Mouse (Mus musculus) E14TG2a.4 (cell line): ENCODE results near the gene Odr4.

Experiments used
- CTCF ChIP-seq: conservative IDR thresholded peaks from 2 replicates; pipeline ENCODE4 v1.5.1; 2014; ENCODE audit warnings: low read length
- POU5F1 ChIP-seq: IDR thresholded peaks from 2 replicates; pipeline ENCODE4 v1.6.1; 2014; ENCODE audit warnings: low read length, borderline replicate concordance

DNA sequence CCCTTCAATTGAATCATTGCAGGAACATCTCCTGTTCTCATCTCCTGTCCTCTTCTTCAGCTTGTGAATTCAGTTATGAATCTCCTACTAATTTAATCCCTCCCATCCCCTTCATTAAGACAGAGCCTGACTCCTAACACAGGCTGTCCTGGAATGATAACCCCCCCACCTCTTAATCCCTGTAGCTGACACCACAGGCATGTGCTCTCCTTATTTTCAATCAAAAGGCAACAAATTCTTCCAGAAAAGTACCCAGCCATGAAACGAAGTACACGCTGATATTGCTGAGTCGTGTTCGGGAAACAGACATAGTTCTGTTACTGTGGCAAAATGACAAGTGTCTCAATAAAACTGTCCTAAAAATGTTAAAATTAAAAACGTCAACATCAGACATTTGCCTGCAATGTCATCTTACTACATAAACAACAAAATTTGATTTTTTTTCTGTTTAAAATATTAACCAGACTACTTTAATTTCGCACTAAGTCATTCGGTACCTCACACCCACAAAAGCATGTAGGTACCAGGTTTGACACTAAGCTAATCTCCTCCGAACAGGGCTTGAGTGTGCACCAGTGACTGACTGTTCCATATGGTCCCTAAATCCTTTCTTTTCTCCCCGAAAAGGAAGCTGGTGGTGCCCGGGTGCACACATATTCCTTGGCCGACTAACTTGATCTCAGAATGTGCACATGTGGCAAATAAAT is 796 bp downstream of the Odr4 start:
- TF ChIP-seq CTCF (no peak), POU5F1 (no peak)
